Mouse (Mus musculus) v-Abl transformed pro-B cells (cell line): ENCODE results near the gene C2cd2l.

Experiments
- in situ Hi-C, 2 experiments: fragments of 400-800 bp; cut with MboI; formaldehyde crosslinking; loops; one replicate each; pipeline ENCODE4 v1.15.1; 2025; ENCODE audit not compliant: unreplicated experiment in 2 of 2

C2cd2l gene

GRCm38 (mm10) chr9:44269973-44270372 is 50.1 kb downstream of the C2cd2l start:
- in situ Hi-C loops: loop anchor here (5.0 to 25.0 kb wide), 4 partner anchors 143 to 283 kb away; no protein-coding TSS in a partner anchor

GRCm38 (mm10) chr9:44269077-44269476 is 51.0 kb downstream of the C2cd2l start:
- in situ Hi-C loops: loop anchor here (5.0 to 25.0 kb wide), 3 partner anchors 142 to 282 kb away; no protein-coding TSS in a partner anchor

GRCm38 (mm10) chr9:44268432-44268831 is 51.7 kb downstream of the C2cd2l start, which contains the start of gene Nlrx1:
Gene Nlrx1 (minus strand): TSS chr9:44268599.
- in situ Hi-C loops: loop anchor here (5.0 to 25.0 kb wide), 3 partner anchors 141 to 281 kb away; no protein-coding TSS in a partner anchor

- in situ Hi-C loops: loop anchor here (5.0 to 25.0 kb wide), 3 partner anchors 141 to 281 kb away; no protein-coding TSS in a partner anchor
Measured at GRCm38 (mm10) chr9:44268027-44268360, 52.1 kb downstream of the C2cd2l start.

GRCm38 (mm10) chr9:44267319-44268026 is 52.6 kb downstream of the C2cd2l start:
- in situ Hi-C loops: loop anchor here (5.0 to 25.0 kb wide), 3 partner anchors 140 to 280 kb away; no protein-coding TSS in a partner anchor

- in situ Hi-C loops: loop anchor here (5.0 to 25.0 kb wide), 3 partner anchors 139 to 279 kb away; no protein-coding TSS in a partner anchor
Measured at GRCm38 (mm10) chr9:44266478-44267226, 53.4 kb downstream of the C2cd2l start.

GRCm38 (mm10) chr9:44261388-44261787 is 58.7 kb downstream of the C2cd2l start:
- in situ Hi-C loops: loop anchor here in 1 of 2 experiments (10.0 to 25.0 kb wide), 2 partner anchors 137 to 274 kb away; no protein-coding TSS in a partner anchor
